ENCODE assay signal across 19 mouse cellular contexts in genomic region chr5:69464435-69464834, GRCm38 (mm10).
DNase-seq lines count a peak whose midpoint lies in the region; ATAC-seq and TF ChIP-seq lines count a peak whose summit lies in the region.
"Had no signal": no experiment of that assay in that cellular context is flagged by ENCODE, and none has a peak within 500 bp of the region (broad histone marks: within the 10 kb centered on the region; RNA-seq: fewer than 3 reads in every experiment).

No protein-coding gene starts in this region.

- no peaks in the 10 kb centered on the region for H3K4me1 ChIP-seq in lung, embryonic 14.5 days (ENCODE audit: insufficient read depth)
- no peaks in the 10 kb centered on the region for H3K4me1 ChIP-seq in ES-E14 (ENCODE audit: control insufficient read depth in 2 of 2, insufficient read depth in 2 of 2, low read length in 2 of 2, poor library complexity in 1 of 2)
- no peaks in the 10 kb centered on the region for H3K4me1 ChIP-seq in stomach, postnatal 0 days (replicated peaks; ENCODE audit: control insufficient read depth, insufficient read depth)
- H3K4me1 ChIP-seq in liver, embryonic 12.5 days: no peaks in the 10 kb centered on the region
- H3K4me1 ChIP-seq in kidney, embryonic 15.5 days: no peaks in the 10 kb centered on the region
- H3K4me1 ChIP-seq: embryonic facial prominence, embryonic 12.5 days; hindbrain, embryonic 13.5 days; intestine, embryonic 15.5 days; megakaryocyte, embryonic 14.5 days; midbrain, embryonic 15.5 days had no signal

- H3K9me3 ChIP-seq in lung, embryonic 14.5 days (ENCODE audit: low read depth, low read length): no peaks in the 10 kb centered on the region
- H3K9me3 ChIP-seq in ES-E14 (ENCODE audit: control insufficient read depth, insufficient read depth, low read depth, low read length): no peaks in the 10 kb centered on the region
- no peaks in the 10 kb centered on the region for H3K9me3 ChIP-seq in stomach, postnatal 0 days (ENCODE audit: control insufficient read depth, low read length)
- H3K9me3 ChIP-seq in liver, embryonic 12.5 days (replicated peaks): no peaks in the 10 kb centered on the region
- H3K9me3 ChIP-seq in kidney, embryonic 15.5 days (replicated peaks): no peaks in the 10 kb centered on the region
- H3K9me3 ChIP-seq: embryonic facial prominence, embryonic 12.5 days; hindbrain, embryonic 13.5 days; intestine, embryonic 15.5 days; midbrain, embryonic 15.5 days had no signal

- H3K4me3 ChIP-seq in lung, embryonic 14.5 days (ENCODE audit: low read depth, low read length): no peak overlapping the region
- H3K4me3 ChIP-seq in ES-E14 (ENCODE audit: insufficient read depth in 1 of 2, low read depth in 1 of 2, low read length in 2 of 2, poor library complexity in 1 of 2, severe bottlenecking in 1 of 2): no peak overlapping the region
- H3K4me3 ChIP-seq in stomach, postnatal 0 days (ENCODE audit: low read depth, low read length): no peak overlapping the region
- H3K4me3 ChIP-seq in liver, embryonic 12.5 days: no peak overlapping the region
- no peak overlapping the region for H3K4me3 ChIP-seq in kidney, embryonic 15.5 days (replicated peaks)
- H3K4me3 ChIP-seq: embryonic facial prominence, embryonic 12.5 days; hindbrain, embryonic 13.5 days; intestine, embryonic 15.5 days; megakaryocyte, embryonic 14.5 days; midbrain, embryonic 15.5 days had no signal

- no peak for TF ChIP-seq EP300 in stomach, postnatal 0 days (optimal IDR thresholded peaks at IDR 0.05)

- 77% methylated on average over 2 of the region's 2 CpGs for whole genome bisulfite sequencing in lung, embryonic 14.5 days
- WGBS in stomach, postnatal 0 days: 72% methylated on average over 2 of the region's 2 CpGs
- 67% methylated on average over 2 of the region's 2 CpGs for WGBS in liver, embryonic 12.5 days (ENCODE audit: insufficient replicate concordance)
- WGBS in kidney, embryonic 15.5 days: 65% methylated on average over 2 of the region's 2 CpGs

- no peak overlapping the region for H3K9ac ChIP-seq in lung, embryonic 14.5 days
- H3K9ac ChIP-seq in ES-E14 (ENCODE audit: insufficient read depth, low read depth, low read length, poor library complexity, severe bottlenecking): no peak overlapping the region
- H3K9ac ChIP-seq in stomach, postnatal 0 days (ENCODE audit: low read length): no peak overlapping the region
- H3K9ac ChIP-seq in liver, embryonic 12.5 days: no peak overlapping the region
- H3K9ac ChIP-seq in kidney, embryonic 15.5 days: no peak overlapping the region
- H3K9ac ChIP-seq: embryonic facial prominence, embryonic 12.5 days; forebrain, postnatal 0 days; hindbrain, embryonic 13.5 days; intestine, embryonic 15.5 days; midbrain, embryonic 15.5 days had no signal

- no peak overlapping the region for H3K4me2 ChIP-seq in lung, embryonic 14.5 days
- no peak overlapping the region for H3K4me2 ChIP-seq in stomach, postnatal 0 days (replicated peaks; ENCODE audit: low read depth)
- no peak overlapping the region for H3K4me2 ChIP-seq in liver, embryonic 12.5 days
- no peak overlapping the region for H3K4me2 ChIP-seq in kidney, embryonic 15.5 days
- H3K4me2 ChIP-seq: embryonic facial prominence, embryonic 12.5 days; hindbrain, embryonic 13.5 days; intestine, embryonic 15.5 days; midbrain, embryonic 15.5 days had no signal

- DNase-seq in frontal cortex, postnatal 10 days (ENCODE audit: low spot score in 2 of 2): no peak
- peak; percentile 30 for DNase-seq in lung, embryonic 14.5 days
- DNase-seq in lung, adult 18-20 months: no peak
- peak; percentile 30 for DNase-seq in ES-E14 (ENCODE audit: low read depth, low spot score)
- DNase-seq in stomach, postnatal 0 days (ENCODE audit: low spot score): no peak
- DNase-seq: forebrain, postnatal 0 days; gastrocnemius, postnatal 14 days; kidney, postnatal 10 days; liver; lung, adult 2 months; spleen, adult 18-20 months had no signal

- H3K27me3 ChIP-seq in lung, embryonic 14.5 days (ENCODE audit: insufficient read depth, low read length): no peaks in the 10 kb centered on the region
- no peaks in the 10 kb centered on the region for H3K27me3 ChIP-seq in stomach, postnatal 0 days (ENCODE audit: control insufficient read depth, insufficient read depth, low read length)
- H3K27me3 ChIP-seq in liver, embryonic 12.5 days (replicated peaks): no peaks in the 10 kb centered on the region
- H3K27me3 ChIP-seq in kidney, embryonic 15.5 days: no peaks in the 10 kb centered on the region
- H3K27me3 ChIP-seq: embryonic facial prominence, embryonic 12.5 days; hindbrain, embryonic 13.5 days; intestine, embryonic 15.5 days; megakaryocyte, embryonic 14.5 days; midbrain, embryonic 15.5 days had no signal

- no peak for TF ChIP-seq CTCF in lung, embryonic 14.5 days (IDR thresholded peaks at IDR 0.05; ENCODE audit: low read depth)
- peak; percentile 32; the same call in 1 of the 2 replicates for TF ChIP-seq CTCF in stomach, postnatal 0 days (IDR thresholded peaks at IDR 0.05; ENCODE audit: low read depth)

- in situ Hi-C loops in ES-E14 (cut with MboI; ENCODE audit: low sequenced_read_pairs in 2 of 2, unreplicated experiment in 2 of 2): no loop called here

- ATAC-seq in frontal cortex, adult (ENCODE audit: low TSS enrichment): peak; percentile 77
- ATAC-seq in lung, embryonic 14.5 days (ENCODE audit: insufficient read depth): no peak
- no peak for ATAC-seq in stomach, postnatal 0 days (ENCODE audit: low FRiP score, low TSS enrichment)
- no peak for ATAC-seq in liver, embryonic 12.5 days
- ATAC-seq in kidney, embryonic 15.5 days (replicated peaks; ENCODE audit: low FRiP score): no peak
- ATAC-seq: forebrain, postnatal 0 days; intestine, embryonic 15.5 days; midbrain, embryonic 15.5 days had no signal

- no peak overlapping the region for H3K27ac ChIP-seq in lung, embryonic 14.5 days (ENCODE audit: low read depth)
- no peak overlapping the region for H3K27ac ChIP-seq in ES-E14 (ENCODE audit: insufficient read depth, low read depth, low read length, poor library complexity, severe bottlenecking)
- no peak overlapping the region for H3K27ac ChIP-seq in stomach, postnatal 0 days (replicated peaks)
- no peak overlapping the region for H3K27ac ChIP-seq in liver, embryonic 12.5 days
- no peak overlapping the region for H3K27ac ChIP-seq in kidney, embryonic 15.5 days
- H3K27ac ChIP-seq: embryonic facial prominence, embryonic 12.5 days; hindbrain, embryonic 13.5 days; intestine, embryonic 15.5 days; midbrain, embryonic 15.5 days had no signal

- no peaks in the 10 kb centered on the region for H3K36me3 ChIP-seq in lung, embryonic 14.5 days (ENCODE audit: insufficient read depth)
- H3K36me3 ChIP-seq in ES-E14 (ENCODE audit: control insufficient read depth, insufficient read depth, low read length, poor library complexity, severe bottlenecking): no peaks in the 10 kb centered on the region
- no peaks in the 10 kb centered on the region for H3K36me3 ChIP-seq in stomach, postnatal 0 days (ENCODE audit: control insufficient read depth, insufficient read depth, low read length)
- no peaks in the 10 kb centered on the region for H3K36me3 ChIP-seq in liver, embryonic 12.5 days
- no peaks in the 10 kb centered on the region for H3K36me3 ChIP-seq in kidney, embryonic 15.5 days
- H3K36me3 ChIP-seq: embryonic facial prominence, embryonic 12.5 days; hindbrain, embryonic 13.5 days; intestine, embryonic 15.5 days; midbrain, embryonic 15.5 days had no signal

TF ChIP-seq in ES-E14, 5 proteins besides CTCF, POLR2A, EP300 and RAD21:
- TF ChIP-seq ZC3H11A (IDR thresholded peaks at IDR 0.05; ENCODE audit: borderline replicate concordance, low read depth, low read length) (no peak), CHD2 (IDR thresholded peaks at IDR 0.05; ENCODE audit: low read depth, low read length) (no peak), ZNF384 (IDR thresholded peaks at IDR 0.05; ENCODE audit: low read depth, low read length) (no peak), MAFK (IDR thresholded peaks at IDR 0.05; ENCODE audit: insufficient read depth, low read depth, low read length) (no peak), HCFC1 (IDR thresholded peaks at IDR 0.05; ENCODE audit: borderline replicate concordance, insufficient read depth, low read length) (no peak)

Comparison
In these comparisons a context has a peak if more than half of its experiments do, and no peak if none do; other contexts are left out.
1. DNase-seq: peak in lung, embryonic 14.5 days (single experiment) and ES-E14 (single experiment); none in frontal cortex, postnatal 10 days (0 of 2), lung, adult 18-20 months (0 of 2) and stomach, postnatal 0 days (single experiment).